Mouse (Mus musculus) MEL (cell line): ENCODE measurements at regions not wholly inside any gene's neighbourhood (a gene's known extent, or its start where the extent isn't known, plus 50 kb on each side); places are given as distances from the start of the nearest gene placed in this dataset.

ENCODE experiments used
- DNase-seq: peaks from one replicate; pipeline ENCODE4 v3.0.0; 2011; ENCODE audit warnings: low read depth, low spot score
- H3K27ac ChIP-seq: 2 replicates; pipeline ENCODE4 v1.5.1; 2012; ENCODE audit warnings: low read depth, mild to moderate bottlenecking, control low read depth, low read length, moderate library complexity; ENCODE audit not compliant: control insufficient read depth
- H3K27me3 ChIP-seq, 2 experiments: fragments of 150-350 bp in 1 of 2; sonication (generic) in 1 of 2; 2 replicates each; pipeline ENCODE4 v1.6.1; 2012; ENCODE audit warnings: low read length in 2 of 2, mild to moderate bottlenecking in 2 of 2, improper control_type of control experiment in 1 of 2, moderate library complexity in 1 of 2; ENCODE audit not compliant: insufficient read depth in 2 of 2, control insufficient read depth in 1 of 2
- H3K36me3 ChIP-seq, 2 experiments: 2 replicates each; pipeline ENCODE4 v1.6.1; 2012 to 2014; ENCODE audit warnings: low read length in 2 of 2, improper control_type of control experiment in 1 of 2, inconsistent platforms in 1 of 2, mild to moderate bottlenecking in 1 of 2; ENCODE audit not compliant: insufficient read depth in 2 of 2, control insufficient read depth in 1 of 2
- H3K4me1 ChIP-seq, 2 experiments: fragments of 150-350 bp in 1 of 2; sonication (generic) in 1 of 2; 2 replicates each; pipeline ENCODE4 v1.6.1; 2012; ENCODE audit warnings: low read length in 2 of 2, improper control_type of control experiment in 1 of 2, mild to moderate bottlenecking in 1 of 2; ENCODE audit not compliant: insufficient read depth in 2 of 2, control insufficient read depth in 1 of 2
- H3K4me3 ChIP-seq, 2 experiments: fragments of 150-350 bp in 1 of 2; sonication (generic) in 1 of 2; 2 replicates each; pipeline ENCODE4 v1.5.1; 2012; ENCODE audit warnings: low read depth in 2 of 2, low read length in 2 of 2, mild to moderate bottlenecking in 2 of 2, moderate library complexity in 2 of 2, control low read depth in 1 of 2, improper control_type of control experiment in 1 of 2; ENCODE audit not compliant: control insufficient read depth in 1 of 2, insufficient read depth in 1 of 2
- H3K79me2 ChIP-seq: 2 replicates; pipeline ENCODE4 v1.6.1; 2012; ENCODE audit warnings: mild to moderate bottlenecking, low read length, moderate library complexity; ENCODE audit not compliant: control insufficient read depth, poor library complexity, insufficient read depth
- H3K9ac ChIP-seq: 2 replicates; pipeline ENCODE4 v1.6.1; 2012; ENCODE audit warnings: low read depth, mild to moderate bottlenecking, control low read depth, low read length, moderate library complexity; ENCODE audit not compliant: control insufficient read depth, poor library complexity, severe bottlenecking
- H3K9me3 ChIP-seq: fragments of 150-350 bp; sonication (generic); replicated peaks from 2 replicates; pipeline ENCODE4 v1.6.1; 2012; ENCODE audit warnings: mild to moderate bottlenecking, low read length, improper control_type of control experiment, moderate library complexity; ENCODE audit not compliant: insufficient read depth
- BHLHE40 ChIP-seq: IDR thresholded peaks from 2 replicates; pipeline ENCODE4 v1.6.1; 2012; ENCODE audit warnings: low read depth, mild to moderate bottlenecking, inconsistent platforms, low read length, improper control_type of control experiment, borderline replicate concordance
- CTCF ChIP-seq, 3 experiments: IDR thresholded peaks in 2 of 3; conservative IDR thresholded peaks in 1 of 3; 2 replicates each; pipeline ENCODE4 v1.5.1; 2011 to 2012; ENCODE audit warnings: low read length in 3 of 3, low read depth in 2 of 3, mild to moderate bottlenecking in 2 of 3, improper control_type of control experiment in 1 of 3, inconsistent platforms in 1 of 3, mixed read lengths in 1 of 3, moderate library complexity in 1 of 3; ENCODE audit not compliant: control insufficient read depth in 1 of 3, insufficient read depth in 1 of 3, poor library complexity in 1 of 3, severe bottlenecking in 1 of 3
- E2F4 ChIP-seq: IDR thresholded peaks from 2 replicates; pipeline ENCODE4 v1.6.1; 2011; ENCODE audit warnings: low read depth, low read length, improper control_type of control experiment, borderline replicate concordance
- ELF1 ChIP-seq: IDR thresholded peaks from 2 replicates; pipeline ENCODE4 v1.6.1; 2014; ENCODE audit warnings: low read depth, mild to moderate bottlenecking, inconsistent platforms, low read length, improper control_type of control experiment, moderate library complexity
- EP300 ChIP-seq, 2 experiments: IDR thresholded peaks; 2 replicates each; pipeline ENCODE4 v1.6.1; 2011; ENCODE audit warnings: improper control_type of control experiment in 2 of 2, low read length in 2 of 2, low read depth in 1 of 2, mild to moderate bottlenecking in 1 of 2
- ETS1 ChIP-seq: IDR thresholded peaks from 2 replicates; pipeline ENCODE4 v1.6.1; 2012; ENCODE audit warnings: low read depth, mild to moderate bottlenecking, inconsistent platforms, low read length, improper control_type of control experiment, moderate library complexity
- GABPA ChIP-seq: IDR thresholded peaks from 2 replicates; pipeline ENCODE4 v1.6.1; 2012; ENCODE audit warnings: low read depth, mild to moderate bottlenecking, inconsistent platforms, low read length, improper control_type of control experiment, moderate library complexity
- GATA1 ChIP-seq: IDR thresholded peaks from 2 replicates; pipeline ENCODE4 v1.6.1; 2011; ENCODE audit warnings: low read depth, low read length, improper control_type of control experiment
- MAFK ChIP-seq: IDR thresholded peaks from 2 replicates; pipeline ENCODE4 v1.6.1; 2011; ENCODE audit warnings: low read depth, mild to moderate bottlenecking, low read length, improper control_type of control experiment, borderline replicate concordance
- MAZ ChIP-seq: IDR thresholded peaks from 2 replicates; pipeline ENCODE4 v1.6.1; 2012; ENCODE audit warnings: low read depth, mild to moderate bottlenecking, inconsistent platforms, low read length, improper control_type of control experiment
- MEF2A ChIP-seq: IDR thresholded peaks from 2 replicates; pipeline ENCODE4 v1.6.1; 2014; ENCODE audit warnings: low read depth, mild to moderate bottlenecking, inconsistent platforms, low read length, improper control_type of control experiment; ENCODE audit not compliant: poor library complexity, insufficient replicate concordance, severe bottlenecking; ENCODE audit errors: extremely low read depth
- MXI1 ChIP-seq: IDR thresholded peaks from 2 replicates; pipeline ENCODE4 v1.6.1; 2011; ENCODE audit warnings: mild to moderate bottlenecking, low read depth, low read length, improper control_type of control experiment
- MYB ChIP-seq: IDR thresholded peaks from 2 replicates; pipeline ENCODE4 v1.6.1; 2011; ENCODE audit warnings: mild to moderate bottlenecking, low read depth, low read length, improper control_type of control experiment
- MYC ChIP-seq: IDR thresholded peaks from 2 replicates; pipeline ENCODE4 v1.6.1; 2011; ENCODE audit warnings: low read depth, mild to moderate bottlenecking, low read length, improper control_type of control experiment, moderate library complexity
- NELFE ChIP-seq: IDR thresholded peaks from 2 replicates; pipeline ENCODE4 v1.6.1; 2011; ENCODE audit warnings: low read depth, low read length, improper control_type of control experiment
- NRF1 ChIP-seq: IDR thresholded peaks from 2 replicates; pipeline ENCODE4 v1.6.1; 2014; ENCODE audit warnings: low read depth, mild to moderate bottlenecking, inconsistent platforms, low read length, improper control_type of control experiment, moderate library complexity; ENCODE audit not compliant: poor library complexity, insufficient read depth, severe bottlenecking
- POLR2AphosphoS2 ChIP-seq: IDR thresholded peaks from 2 replicates; pipeline ENCODE4 v1.6.1; 2011; ENCODE audit warnings: low read length, improper control_type of control experiment
- POLR2AphosphoS5 ChIP-seq: IDR thresholded peaks from 2 replicates; pipeline ENCODE4 v1.6.1; 2012; ENCODE audit warnings: low read depth, borderline replicate concordance, mild to moderate bottlenecking, inconsistent platforms, low read length, moderate library complexity, mixed read lengths
- RAD21 ChIP-seq: IDR thresholded peaks from 2 replicates; pipeline ENCODE4 v1.6.1; 2011; ENCODE audit warnings: mild to moderate bottlenecking, low read depth, low read length, improper control_type of control experiment
- RCOR1 ChIP-seq: IDR thresholded peaks from 2 replicates; pipeline ENCODE4 v1.6.1; 2012; ENCODE audit warnings: low read depth, mild to moderate bottlenecking, inconsistent platforms, low read length, improper control_type of control experiment
- SIN3A ChIP-seq: IDR thresholded peaks from 2 replicates; pipeline ENCODE4 v1.6.1; 2012; ENCODE audit warnings: low read length, improper control_type of control experiment, inconsistent platforms
- SMC3 ChIP-seq: IDR thresholded peaks from 2 replicates; pipeline ENCODE4 v1.6.1; 2011; ENCODE audit warnings: low read depth, low read length, improper control_type of control experiment
- TAL1 ChIP-seq: IDR thresholded peaks from 2 replicates; pipeline ENCODE4 v1.6.1; 2012; ENCODE audit warnings: mild to moderate bottlenecking, inconsistent platforms, low read length, moderate library complexity, mixed read lengths
- TCF12 ChIP-seq: IDR thresholded peaks from 2 replicates; pipeline ENCODE4 v1.6.1; 2014; ENCODE audit warnings: low read depth, mild to moderate bottlenecking, inconsistent platforms, low read length, improper control_type of control experiment, moderate library complexity
- USF2 ChIP-seq, 2 experiments: IDR thresholded peaks; 2 replicates each; pipeline ENCODE4 v1.6.1; 2011 to 2012; ENCODE audit warnings: improper control_type of control experiment in 2 of 2, low read length in 2 of 2, borderline replicate concordance in 1 of 2, inconsistent platforms in 1 of 2, low read depth in 1 of 2, mild to moderate bottlenecking in 1 of 2; ENCODE audit not compliant: insufficient read depth in 1 of 2
- ZKSCAN1 ChIP-seq: IDR thresholded peaks from 2 replicates; pipeline ENCODE4 v1.6.1; 2012; ENCODE audit warnings: low read depth, mild to moderate bottlenecking, inconsistent platforms, low read length, improper control_type of control experiment, moderate library complexity
- ZMIZ1 ChIP-seq: IDR thresholded peaks from 2 replicates; pipeline ENCODE4 v1.6.1; 2012; ENCODE audit warnings: low read depth, mild to moderate bottlenecking, inconsistent platforms, low read length, improper control_type of control experiment, moderate library complexity

DNA sequence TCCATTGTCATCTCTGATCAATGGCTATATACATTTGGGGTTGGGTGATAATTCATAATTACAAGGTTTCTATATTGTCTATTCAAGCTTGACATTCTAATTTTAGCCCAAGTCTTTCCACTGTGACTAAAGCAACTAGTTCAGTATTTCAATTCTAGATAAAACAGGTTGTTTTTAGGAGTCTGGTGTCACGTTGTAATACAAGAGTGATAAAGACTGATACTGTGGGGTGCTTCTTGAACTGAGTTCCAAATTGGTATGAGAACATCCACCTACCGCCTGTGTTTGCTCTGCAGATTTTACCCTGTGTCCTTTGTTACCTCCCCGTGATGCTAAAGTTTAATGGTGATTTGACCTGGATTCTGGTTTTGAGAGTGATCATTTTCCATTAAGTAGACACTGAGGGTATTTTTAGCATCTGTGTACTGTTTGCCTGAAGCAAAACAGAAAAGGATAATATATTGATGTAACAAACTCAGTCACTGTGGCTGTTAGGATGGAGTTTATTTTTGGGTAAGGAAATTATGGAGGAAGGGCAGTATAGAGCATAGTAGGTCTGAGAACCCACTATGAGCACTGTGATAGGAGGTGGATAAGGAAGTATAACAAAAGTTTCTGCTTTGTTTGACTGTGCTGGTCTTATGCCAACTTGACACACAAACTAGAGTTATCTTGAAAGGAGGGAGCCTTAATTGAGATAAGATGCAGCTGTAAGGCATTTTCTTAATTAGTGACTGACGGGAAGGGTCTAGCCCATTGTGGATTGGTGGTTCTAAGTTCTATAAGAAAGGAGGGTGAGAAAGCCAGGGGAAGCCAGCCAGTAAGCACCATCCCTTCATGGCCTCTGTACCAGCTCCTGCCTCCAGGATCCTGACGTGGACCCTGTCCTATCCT lies 112.6 kb upstream of the Map3k1 start:
- no peak overlapping the region for H3K9ac ChIP-seq
- H3K4me3 ChIP-seq = no peak overlapping the region
- H3K79me2 ChIP-seq = no peaks in the 10 kb centered on the region
- DNase-seq = peak; percentile 53
- H3K4me1 ChIP-seq = peaks cover 14 to 17% of the 10 kb centered on the region in 2 experiments
- peaks cover 0 to 23% of the 10 kb centered on the region in 2 experiments; a peak in 2 of 4 replicates for H3K36me3 ChIP-seq
- TF ChIP-seq ETS1 (peak; percentile 93), ZKSCAN1 (peak; percentile 100), TAL1 (no peak), TCF12 (peak; percentile 71), MAZ (peak; percentile 53; the same call in 1 of the 2 replicates), BHLHE40 (peak; percentile 72; the same call in 1 of the 2 replicates), MEF2A (peak; percentile 57; the same call in 1 of the 2 replicates), CTCF (IDR thresholded peaks at IDR 0.05 in 2 of 3, conservative IDR thresholded peaks at IDR 0.05 in 1 of 3; ENCODE audit: control insufficient read depth in 1 of 3, insufficient read depth in 1 of 3, low read depth in 2 of 3, low read length in 3 of 3, poor library complexity in 1 of 3, severe bottlenecking in 1 of 3) (no peak), EP300 (IDR thresholded peaks at IDR 0.05; ENCODE audit: low read depth in 1 of 2, low read length in 2 of 2) (peak; percentile 54 to 59), E2F4 (no peak), GATA1 (peak; percentile 87), RCOR1 (peak; percentile 63), ZMIZ1 (0 out of 2 replicates have a peak, but pooled peaks have one; percentile 35), NRF1 (no peak)
- H3K27ac ChIP-seq = peak overlapping the region; percentile 34; the same call in 1 of the 2 replicates
- H3K9me3 ChIP-seq = no peaks in the 10 kb centered on the region
- H3K27me3 ChIP-seq = no peaks in the 10 kb centered on the region

DNA sequence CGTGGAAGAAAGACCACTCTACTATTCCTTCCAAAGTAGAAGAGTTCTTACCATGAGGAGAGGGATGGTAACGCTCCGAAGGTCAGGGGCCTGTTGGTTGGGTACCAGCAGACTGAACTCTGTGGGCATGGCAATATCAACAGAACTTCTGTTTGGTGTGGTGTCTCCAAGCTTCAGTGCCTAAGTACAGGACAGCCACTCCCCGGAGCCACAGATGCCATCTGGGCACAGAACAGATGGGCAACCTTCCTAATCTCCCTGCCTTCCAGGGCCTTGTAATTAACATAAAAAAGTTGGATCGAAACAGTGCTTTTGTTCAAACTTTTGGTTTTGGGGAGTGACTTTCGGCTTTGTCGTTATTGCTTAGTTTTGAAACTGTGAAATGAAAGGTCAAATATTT lies 116.6 kb upstream of the Map3k1 start:
- no peak overlapping the region for H3K27ac ChIP-seq
- H3K9ac ChIP-seq = no peak overlapping the region
- no peaks in the 10 kb centered on the region for H3K79me2 ChIP-seq
- no peak for DNase-seq
- peaks cover 26 to 27% of the 10 kb centered on the region in 2 experiments for H3K4me1 ChIP-seq
- no peaks in the 10 kb centered on the region for H3K9me3 ChIP-seq
- H3K36me3 ChIP-seq = peaks cover 0 to 37% of the 10 kb centered on the region in 2 experiments; a peak in 2 of 4 replicates
- no peak for TF ChIP-seq MYC
- TF ChIP-seq GABPA = no peak
- no peak for TF ChIP-seq GATA1
- TF ChIP-seq RCOR1 = no peak
- TF ChIP-seq NRF1 = no peak
- TF ChIP-seq MAFK = no peak
- no peak for TF ChIP-seq TCF12
- no peak for TF ChIP-seq USF2 (IDR thresholded peaks at IDR 0.05; ENCODE audit: borderline replicate concordance in 1 of 2, insufficient read depth in 1 of 2, low read depth in 1 of 2, low read length in 2 of 2)
- TF ChIP-seq POLR2AphosphoS2 = no peak
- TF ChIP-seq MEF2A = no peak
- no peak for TF ChIP-seq NELFE
- TF ChIP-seq SMC3 = no peak
- no peak for TF ChIP-seq RAD21
- no peak for TF ChIP-seq MXI1
- no peak for TF ChIP-seq SIN3A
- TF ChIP-seq POLR2AphosphoS5 = no peak
- TF ChIP-seq BHLHE40 = no peak
- TF ChIP-seq ELF1 = no peak
- no peak for TF ChIP-seq MYB
- no peak overlapping the region for H3K4me3 ChIP-seq
- H3K27me3 ChIP-seq = no peaks in the 10 kb centered on the region
